Mouse (Mus musculus) heart, postnatal 0 days (tissue): Measurements from ENCODE around the gene Churc1.

ENCODE experiments used
- CTCF ChIP-seq: IDR thresholded peaks from 2 replicates; pipeline ENCODE4 v1.5.1; 2016; ENCODE audit warnings: antibody characterized with exemption, control low read depth, low read depth
- EP300 ChIP-seq: IDR thresholded peaks from 2 replicates; pipeline ENCODE4 v1.6.1; 2016; ENCODE audit warnings: antibody characterized with exemption, low read depth

- TF ChIP-seq CTCF (no peak), EP300 (no peak)
Measured at GRCm38 (mm10) chr12:76819816-76820215, 54.5 kb downstream of the Churc1 start.
